Comparison of ENCODE assay signal across 8 mouse cellular contexts in the genomic region with DNA sequence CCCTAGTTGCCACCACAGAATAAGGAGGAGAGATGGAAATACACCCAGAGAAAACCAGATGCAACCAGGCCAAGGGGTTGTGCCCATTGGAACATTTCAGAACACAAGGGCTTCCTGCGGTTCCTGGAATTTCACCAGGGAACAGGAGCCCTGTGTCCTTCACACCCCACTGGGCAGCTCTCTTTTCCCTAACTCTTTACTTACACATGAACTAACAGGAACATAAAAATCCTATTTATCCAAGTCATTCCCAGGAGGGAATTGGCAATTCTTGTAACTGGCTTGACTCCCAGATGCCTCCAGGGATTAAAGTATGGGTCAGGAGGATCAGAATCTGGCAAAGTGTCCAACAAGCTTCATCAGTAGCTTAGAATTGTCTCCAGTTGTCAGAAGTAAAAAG.
DNase-seq lines count a peak whose midpoint lies in the region; ATAC-seq and TF ChIP-seq lines count a peak whose summit lies in the region.

No protein-coding gene starts in this region.

- TF ChIP-seq CTCF in liver, postnatal 0 days (IDR thresholded peaks at IDR 0.05; ENCODE audit: low read depth), result no peak

- no peak overlapping the region for H3K4me3 ChIP-seq in embryonic facial prominence, embryonic 14.5 days (ENCODE audit: low read depth, low read length)
- H3K4me3 ChIP-seq in embryonic facial prominence, embryonic 10.5 days, result no peak overlapping the region
- H3K4me3 ChIP-seq in forebrain, embryonic 11.5 days (ENCODE audit: low read depth, low read length), result no peak overlapping the region
- no peak overlapping the region for H3K4me3 ChIP-seq in neural tube, embryonic 14.5 days (ENCODE audit: low read depth, low read length)
- no peak overlapping the region for H3K4me3 ChIP-seq in liver, postnatal 0 days (ENCODE audit: low read depth, low read length)

- no peak for TF ChIP-seq EP300 in liver, postnatal 0 days (IDR thresholded peaks at IDR 0.05; ENCODE audit: low read depth)

- H3K9me3 ChIP-seq in embryonic facial prominence, embryonic 14.5 days (ENCODE audit: control insufficient read depth, low read length), result no peaks in the 10 kb centered on the region
- no peaks in the 10 kb centered on the region for H3K9me3 ChIP-seq in embryonic facial prominence, embryonic 10.5 days
- H3K9me3 ChIP-seq in forebrain, embryonic 11.5 days (ENCODE audit: control insufficient read depth, low read length), result no peaks in the 10 kb centered on the region
- H3K9me3 ChIP-seq in neural tube, embryonic 14.5 days (ENCODE audit: control insufficient read depth, low read length), result no peaks in the 10 kb centered on the region
- no peaks in the 10 kb centered on the region for H3K9me3 ChIP-seq in liver, postnatal 0 days (ENCODE audit: low read length)

- no peaks in the 10 kb centered on the region for H3K36me3 ChIP-seq in embryonic facial prominence, embryonic 14.5 days (ENCODE audit: control insufficient read depth, insufficient read depth, low read length)
- H3K36me3 ChIP-seq in embryonic facial prominence, embryonic 10.5 days (replicated peaks), result no peaks in the 10 kb centered on the region
- H3K36me3 ChIP-seq in forebrain, embryonic 11.5 days (ENCODE audit: control insufficient read depth, insufficient read depth, low read length), result no peaks in the 10 kb centered on the region
- H3K36me3 ChIP-seq in neural tube, embryonic 14.5 days (ENCODE audit: control insufficient read depth, insufficient read depth, low read length), result no peaks in the 10 kb centered on the region
- H3K36me3 ChIP-seq in liver, postnatal 0 days (replicated peaks; ENCODE audit: insufficient read depth, low read length), result no peaks in the 10 kb centered on the region

- H3K27me3 ChIP-seq in embryonic facial prominence, embryonic 14.5 days (replicated peaks; ENCODE audit: control insufficient read depth, insufficient read depth, low read length), result no peaks in the 10 kb centered on the region
- no peaks in the 10 kb centered on the region for H3K27me3 ChIP-seq in embryonic facial prominence, embryonic 10.5 days (replicated peaks; ENCODE audit: low read depth, poor library complexity, severe bottlenecking)
- H3K27me3 ChIP-seq in forebrain, embryonic 11.5 days (ENCODE audit: control insufficient read depth, insufficient read depth, low read length), result no peaks in the 10 kb centered on the region
- no peaks in the 10 kb centered on the region for H3K27me3 ChIP-seq in neural tube, embryonic 14.5 days (ENCODE audit: control insufficient read depth, insufficient read depth, low read length)
- no peaks in the 10 kb centered on the region for H3K27me3 ChIP-seq in liver, postnatal 0 days (ENCODE audit: insufficient read depth, low read length)

- no peaks in the 10 kb centered on the region for H3K4me1 ChIP-seq in embryonic facial prominence, embryonic 14.5 days (ENCODE audit: control insufficient read depth, insufficient read depth, low read length)
- H3K4me1 ChIP-seq in embryonic facial prominence, embryonic 10.5 days, result no peaks in the 10 kb centered on the region
- H3K4me1 ChIP-seq in forebrain, embryonic 11.5 days (replicated peaks; ENCODE audit: control insufficient read depth, insufficient read depth, low read length), result peaks cover 4% of the 10 kb centered on the region; the same call in 1 of the 2 replicates
- no peaks in the 10 kb centered on the region for H3K4me1 ChIP-seq in neural tube, embryonic 14.5 days (ENCODE audit: control insufficient read depth, insufficient read depth, low read length)
- no peaks in the 10 kb centered on the region for H3K4me1 ChIP-seq in liver, postnatal 0 days (ENCODE audit: insufficient read depth)

- 56% methylated on average over 1 of the region's 1 CpGs for WGBS in embryonic facial prominence, embryonic 14.5 days
- WGBS in embryonic facial prominence, embryonic 10.5 days, result 63% methylated on average over 1 of the region's 1 CpGs
- WGBS in forebrain, embryonic 11.5 days, result 29% methylated on average over 1 of the region's 1 CpGs
- 24% methylated on average over 1 of the region's 1 CpGs for WGBS in neural tube, embryonic 14.5 days
- 66% methylated on average over 1 of the region's 1 CpGs for WGBS in liver, postnatal 0 days (ENCODE audit: insufficient replicate concordance)

- DNase-seq in embryonic facial prominence, embryonic 14.5 days (ENCODE audit: low spot score), result peak; percentile 12
- no peak for DNase-seq in embryonic facial prominence, embryonic 10.5 days (ENCODE audit: low spot score)
- peak; percentile 93 for DNase-seq in Muller cell, postnatal 12 days (ENCODE audit: inconsistent ontology term)
- no peak for DNase-seq in forebrain, embryonic 11.5 days (ENCODE audit: low spot score)
- peak; percentile 50 for DNase-seq in kidney, postnatal 10 days
- no peak for DNase-seq in spleen, postnatal 36 days (ENCODE audit: low spot score in 2 of 2)
- no peak for DNase-seq in liver, postnatal 0 days

- H3K27ac ChIP-seq in embryonic facial prominence, embryonic 14.5 days (replicated peaks; ENCODE audit: low read depth, low read length), result no peak overlapping the region
- H3K27ac ChIP-seq in embryonic facial prominence, embryonic 10.5 days (replicated peaks), result no peak overlapping the region
- H3K27ac ChIP-seq in forebrain, embryonic 11.5 days (ENCODE audit: low read depth, low read length), result no peak overlapping the region
- H3K27ac ChIP-seq in neural tube, embryonic 14.5 days (ENCODE audit: low read depth, low read length), result no peak overlapping the region
- no peak overlapping the region for H3K27ac ChIP-seq in liver, postnatal 0 days (ENCODE audit: low read depth)

- no peak overlapping the region for H3K4me2 ChIP-seq in embryonic facial prominence, embryonic 14.5 days (ENCODE audit: low read depth, low read length)
- no peak overlapping the region for H3K4me2 ChIP-seq in forebrain, embryonic 11.5 days (ENCODE audit: low read depth, low read length, severe bottlenecking)
- H3K4me2 ChIP-seq in neural tube, embryonic 14.5 days (ENCODE audit: low read depth, low read length), result no peak overlapping the region
- H3K4me2 ChIP-seq in liver, postnatal 0 days (ENCODE audit: low read depth, low read length), result no peak overlapping the region

- ATAC-seq in embryonic facial prominence, embryonic 14.5 days (ENCODE audit: low read depth), result no peak
- ATAC-seq in forebrain, embryonic 11.5 days (replicated peaks; ENCODE audit: low FRiP score), result peak; percentile 65
- ATAC-seq in neural tube, embryonic 14.5 days (ENCODE audit: low read depth), result peak; percentile 21; the same call in 1 of the 2 replicates
- ATAC-seq in liver, postnatal 0 days, result no peak

- H3K9ac ChIP-seq in embryonic facial prominence, embryonic 14.5 days (ENCODE audit: low read depth, low read length), result no peak overlapping the region
- H3K9ac ChIP-seq in forebrain, embryonic 11.5 days (ENCODE audit: low read length), result no peak overlapping the region
- H3K9ac ChIP-seq in neural tube, embryonic 14.5 days (replicated peaks; ENCODE audit: low read depth, low read length), result no peak overlapping the region
- H3K9ac ChIP-seq in liver, postnatal 0 days (replicated peaks), result no peak overlapping the region

Comparison
In these comparisons a context has a peak if more than half of its experiments do, and no peak if none do; other contexts are left out.
1. DNase-seq: peak in embryonic facial prominence, embryonic 14.5 days (single experiment), Muller cell, postnatal 12 days (single experiment) and kidney, postnatal 10 days (single experiment); none in embryonic facial prominence, embryonic 10.5 days (single experiment), forebrain, embryonic 11.5 days (single experiment), spleen, postnatal 36 days (0 of 2) and liver, postnatal 0 days (single experiment).
2. ATAC-seq: peak in forebrain, embryonic 11.5 days (single experiment) and neural tube, embryonic 14.5 days (single experiment); none in embryonic facial prominence, embryonic 14.5 days (single experiment) and liver, postnatal 0 days (single experiment).